Mouse (Mus musculus): ENCODE measurements around the gene B3gnt2. TPM values are rescaled to one million over a fixed set of nuclear protein-coding genes. Genes with fewer than 3 reads are reported as not detected.

The B3gnt2 gene
- total and polyA plus RNA-seq, 3 experiments: 36.8 to 66.4 TPM; not detected in 1

GRCm38 (mm10) chr11:22831916-22832315 lies 28.8 kb downstream of the B3gnt2 start:
- H3K9me3 ChIP-seq (replicated peaks; ENCODE audit: insufficient read depth, low read length): no peaks in the 10 kb centered on the region
- no peak for TF ChIP-seq USF1 (IDR thresholded peaks at IDR 0.05; ENCODE audit: low read depth, low read length)
- TF ChIP-seq ZKSCAN1 (IDR thresholded peaks at IDR 0.05; ENCODE audit: low read depth, low read length): no peak
- no peak for TF ChIP-seq TBP (IDR thresholded peaks at IDR 0.05; ENCODE audit: low read depth, low read length)
- no peak for TF ChIP-seq CHD2 (IDR thresholded peaks at IDR 0.05; ENCODE audit: low read length)
- TF ChIP-seq RAD21 (IDR thresholded peaks at IDR 0.05; ENCODE audit: low read depth, low read length): no peak
- no peak for TF ChIP-seq ZNF384 (IDR thresholded peaks at IDR 0.05; ENCODE audit: low read depth, low read length)
- TF ChIP-seq POLR2A (IDR thresholded peaks at IDR 0.05; ENCODE audit: control insufficient read depth in 1 of 2, insufficient read depth in 1 of 2, low read depth in 1 of 2, low read length in 2 of 2, poor library complexity in 1 of 2): no peak
- no peak for TF ChIP-seq POLR2AphosphoS5 (IDR thresholded peaks at IDR 0.05; ENCODE audit: borderline replicate concordance, low read depth, low read length)
- TF ChIP-seq E2F4 (IDR thresholded peaks at IDR 0.05; ENCODE audit: borderline replicate concordance, low read depth, low read length): no peak
- TF ChIP-seq TCF12 (IDR thresholded peaks at IDR 0.05; ENCODE audit: low read depth, low read length): no peak
- no peak for TF ChIP-seq GATA1 (IDR thresholded peaks at IDR 0.05; ENCODE audit: low read depth, low read length)
- no peak for TF ChIP-seq SMC3 (IDR thresholded peaks at IDR 0.05; ENCODE audit: low read depth, low read length)
- TF ChIP-seq MXI1 (IDR thresholded peaks at IDR 0.05; ENCODE audit: low read depth, low read length): no peak
- TF ChIP-seq SIN3A (IDR thresholded peaks at IDR 0.05; ENCODE audit: low read length): no peak
- no peak for TF ChIP-seq UBTF (IDR thresholded peaks at IDR 0.05; ENCODE audit: borderline replicate concordance, insufficient read depth, low read depth, low read length)
- peaks cover 0 to 2% of the 10 kb centered on the region in 2 experiments; a peak in 1 of 4 replicates for H3K4me1 ChIP-seq (ENCODE audit: control insufficient read depth in 1 of 2, insufficient read depth in 2 of 2, low read length in 2 of 2)
- H3K27ac ChIP-seq (ENCODE audit: control insufficient read depth, low read depth, low read length): no peak overlapping the region
- no peak overlapping the region for H3K9ac ChIP-seq (ENCODE audit: control insufficient read depth, low read depth, low read length, poor library complexity, severe bottlenecking)
- no peaks in the 10 kb centered on the region for H3K79me2 ChIP-seq (ENCODE audit: control insufficient read depth, insufficient read depth, low read length, poor library complexity)
- no peak for DNase-seq (ENCODE audit: low read depth, low spot score)
- H3K36me3 ChIP-seq (ENCODE audit: control insufficient read depth in 1 of 2, insufficient read depth in 2 of 2, low read length in 2 of 2): peaks cover 0 to 7% of the 10 kb centered on the region in 2 experiments; a peak in 3 of 4 replicates
- H3K4me3 ChIP-seq (ENCODE audit: control insufficient read depth in 1 of 2, insufficient read depth in 1 of 2, low read depth in 2 of 2, low read length in 2 of 2): no peak overlapping the region
- H3K27me3 ChIP-seq (ENCODE audit: control insufficient read depth in 1 of 2, insufficient read depth in 2 of 2, low read length in 2 of 2): no peaks in the 10 kb centered on the region

DNA sequence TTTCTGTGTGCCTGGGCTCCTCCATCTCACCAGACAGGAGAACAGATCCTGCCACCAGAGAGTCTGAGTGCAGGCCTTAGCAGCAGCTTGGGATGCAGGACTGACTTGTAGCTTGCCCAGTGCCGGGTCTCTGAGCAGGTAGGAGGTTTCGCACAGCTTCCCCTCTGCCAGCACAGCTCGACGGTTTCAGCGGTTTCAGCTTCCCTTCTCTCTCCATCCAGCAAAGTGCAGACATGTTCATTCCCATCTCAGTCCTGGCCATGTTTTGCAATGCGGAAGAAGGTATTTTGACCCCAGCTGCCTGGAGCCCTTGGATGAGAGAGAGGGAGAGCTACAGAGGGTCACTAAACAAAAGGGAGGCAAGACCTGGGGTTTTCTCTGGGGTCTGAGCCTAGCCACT lies 30.1 kb downstream of the B3gnt2 start:
- H3K27ac ChIP-seq (ENCODE audit: control insufficient read depth, low read depth, low read length): no peak overlapping the region
- H3K36me3 ChIP-seq (ENCODE audit: control insufficient read depth in 1 of 2, insufficient read depth in 2 of 2, low read length in 2 of 2): peaks cover 0 to 5% of the 10 kb centered on the region in 2 experiments; a peak in 3 of 4 replicates

More for the DNA sequence above, 30.1 kb downstream of the B3gnt2 start:
- H3K9me3 ChIP-seq (replicated peaks; ENCODE audit: insufficient read depth, low read length): no peaks in the 10 kb centered on the region
- peaks cover 0 to 2% of the 10 kb centered on the region in 2 experiments; a peak in 1 of 4 replicates for H3K4me1 ChIP-seq (ENCODE audit: control insufficient read depth in 1 of 2, insufficient read depth in 2 of 2, low read length in 2 of 2)
- no peak overlapping the region for H3K9ac ChIP-seq (ENCODE audit: control insufficient read depth, low read depth, low read length, poor library complexity, severe bottlenecking)
- no peak for DNase-seq (ENCODE audit: low read depth, low spot score)
- no peak overlapping the region for H3K4me3 ChIP-seq (ENCODE audit: control insufficient read depth in 1 of 2, insufficient read depth in 1 of 2, low read depth in 2 of 2, low read length in 2 of 2)
- no peaks in the 10 kb centered on the region for H3K27me3 ChIP-seq (ENCODE audit: control insufficient read depth in 1 of 2, insufficient read depth in 2 of 2, low read length in 2 of 2)
- TF ChIP-seq CHD2 (IDR thresholded peaks at IDR 0.05; ENCODE audit: low read length) (no peak), JUND (IDR thresholded peaks at IDR 0.05; ENCODE audit: low read depth, low read length) (no peak), GABPA (IDR thresholded peaks at IDR 0.05; ENCODE audit: low read depth, low read length) (no peak), NRF1 (IDR thresholded peaks at IDR 0.05; ENCODE audit: insufficient read depth, low read depth, low read length, poor library complexity, severe bottlenecking) (no peak), USF2 (IDR thresholded peaks at IDR 0.05; ENCODE audit: borderline replicate concordance in 1 of 2, insufficient read depth in 1 of 2, low read depth in 1 of 2, low read length in 2 of 2) (no peak), SIN3A (IDR thresholded peaks at IDR 0.05; ENCODE audit: low read length) (no peak), POLR2AphosphoS2 (IDR thresholded peaks at IDR 0.05; ENCODE audit: low read length) (no peak), RCOR1 (IDR thresholded peaks at IDR 0.05; ENCODE audit: low read depth, low read length) (no peak), SMC3 (IDR thresholded peaks at IDR 0.05; ENCODE audit: low read depth, low read length) (no peak), ZMIZ1 (IDR thresholded peaks at IDR 0.05; ENCODE audit: low read depth, low read length) (no peak), MYB (IDR thresholded peaks at IDR 0.05; ENCODE audit: low read depth, low read length) (no peak), CHD1 (IDR thresholded peaks at IDR 0.05; ENCODE audit: low read depth, low read length) (no peak), POLR2AphosphoS5 (IDR thresholded peaks at IDR 0.05; ENCODE audit: borderline replicate concordance, low read depth, low read length) (no peak), MEF2A (IDR thresholded peaks at IDR 0.05; ENCODE audit: extremely low read depth, insufficient replicate concordance, low read depth, low read length, poor library complexity, severe bottlenecking) (no peak), USF1 (IDR thresholded peaks at IDR 0.05; ENCODE audit: low read depth, low read length) (no peak), KAT2A (conservative IDR thresholded peaks at IDR 0.05; ENCODE audit: low read depth, low read length) (no peak), ELF1 (IDR thresholded peaks at IDR 0.05; ENCODE audit: low read depth, low read length) (no peak), ETS1 (IDR thresholded peaks at IDR 0.05; ENCODE audit: low read depth, low read length) (no peak), UBTF (IDR thresholded peaks at IDR 0.05; ENCODE audit: borderline replicate concordance, insufficient read depth, low read depth, low read length) (no peak)
- H3K79me2 ChIP-seq (ENCODE audit: control insufficient read depth, insufficient read depth, low read length, poor library complexity): no peaks in the 10 kb centered on the region
